Mouse (Mus musculus): ENCODE measurements around the gene Tfeb. TPM values are rescaled to one million over a fixed set of nuclear protein-coding genes. Genes with fewer than 3 reads are reported as not detected.

Gene Tfeb
- polyA plus RNA-seq, 1 experiment = 6.5 TPM

DNA sequence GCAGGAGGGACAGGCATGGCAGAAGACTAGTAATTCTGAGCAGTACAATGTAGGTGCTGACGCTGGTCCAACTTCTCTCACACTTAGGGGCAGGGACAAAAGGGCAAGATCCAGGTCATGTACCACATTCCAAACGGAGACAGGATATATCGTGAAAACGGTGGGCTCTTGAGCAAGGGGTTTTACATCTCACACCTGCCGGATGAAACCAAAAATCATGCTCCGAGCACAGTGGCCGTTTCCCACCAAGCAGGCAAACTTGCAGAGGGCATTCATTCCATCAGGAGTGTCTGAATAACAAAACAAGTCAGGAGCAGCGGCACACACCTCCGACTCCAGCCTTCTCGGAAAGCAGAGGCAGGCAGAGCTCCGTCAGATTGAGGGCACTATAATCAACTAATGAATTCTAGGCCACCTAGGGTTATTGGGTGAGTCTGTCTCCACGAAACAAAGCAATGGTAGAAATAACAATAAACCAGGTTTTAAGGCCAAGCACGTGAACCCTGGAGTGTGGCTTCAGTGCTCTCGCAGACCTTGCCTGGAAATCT is 1.2 kb upstream of the Tfeb start:
- no peak for TF ChIP-seq POLR2A (IDR thresholded peaks at IDR 0.05; ENCODE audit: low read depth, low read length)
- TF ChIP-seq CTCF (IDR thresholded peaks at IDR 0.05; ENCODE audit: borderline replicate concordance, insufficient read depth, low read length) = no peak
- Histone ChIP-seq H3K4me1 (ENCODE audit: control insufficient read depth, insufficient read depth, low read length) (no peaks in the 10 kb centered on the region), H3K27ac (ENCODE audit: insufficient read depth, low read length) (no peak overlapping the region), H3K4me3 (ENCODE audit: insufficient read depth, low read length) (no peak overlapping the region)

DNA sequence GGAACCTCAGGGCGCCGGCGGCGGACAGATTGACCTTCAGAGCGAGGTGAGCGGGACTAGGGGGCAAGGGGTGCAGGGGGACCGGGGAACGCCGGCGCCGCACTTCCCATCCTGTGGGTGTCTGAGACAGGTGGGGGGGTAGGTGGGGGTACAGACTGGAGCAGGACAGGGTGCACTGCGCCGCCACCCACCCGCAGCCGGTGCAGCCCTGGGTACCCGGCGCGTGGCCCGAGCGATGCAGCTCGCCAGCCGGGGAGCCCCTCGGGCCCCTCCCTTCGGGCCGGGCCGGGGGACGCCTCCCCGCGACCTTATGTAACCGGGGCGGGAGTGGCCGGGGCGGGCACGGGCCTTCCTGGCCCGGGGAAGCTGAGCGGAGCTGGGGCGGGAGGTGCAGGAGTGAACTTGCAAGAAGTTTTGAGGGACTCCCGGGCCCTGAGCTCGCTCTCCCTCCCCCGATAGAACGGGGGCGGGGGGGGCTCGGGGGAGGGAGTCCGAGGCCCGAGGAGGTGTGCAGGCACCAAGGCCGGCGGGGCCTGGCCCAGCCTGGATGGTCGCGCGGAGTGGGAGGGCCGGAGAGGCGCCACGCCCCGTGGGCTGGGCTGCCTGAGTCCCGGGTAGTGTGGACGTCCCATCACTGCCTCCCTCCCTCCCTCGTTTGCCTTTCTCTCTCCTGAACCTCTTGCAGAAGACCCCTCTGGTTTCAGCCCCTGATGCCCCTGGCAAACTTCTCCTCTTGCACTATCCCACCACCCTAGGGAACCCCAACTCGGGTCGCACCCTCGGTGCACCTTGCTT is 638 bp downstream of the Tfeb start:
- H3K4me3 ChIP-seq (ENCODE audit: insufficient read depth, low read length) = peak overlapping the region; percentile 55
- TF ChIP-seq POLR2A (IDR thresholded peaks at IDR 0.05; ENCODE audit: low read depth, low read length) (peak; percentile 62), CTCF (IDR thresholded peaks at IDR 0.05; ENCODE audit: borderline replicate concordance, insufficient read depth, low read length) (no peak)
- H3K4me1 ChIP-seq (ENCODE audit: control insufficient read depth, insufficient read depth, low read length) = no peaks in the 10 kb centered on the region
- no peak overlapping the region for H3K27ac ChIP-seq (ENCODE audit: insufficient read depth, low read length)

DNA sequence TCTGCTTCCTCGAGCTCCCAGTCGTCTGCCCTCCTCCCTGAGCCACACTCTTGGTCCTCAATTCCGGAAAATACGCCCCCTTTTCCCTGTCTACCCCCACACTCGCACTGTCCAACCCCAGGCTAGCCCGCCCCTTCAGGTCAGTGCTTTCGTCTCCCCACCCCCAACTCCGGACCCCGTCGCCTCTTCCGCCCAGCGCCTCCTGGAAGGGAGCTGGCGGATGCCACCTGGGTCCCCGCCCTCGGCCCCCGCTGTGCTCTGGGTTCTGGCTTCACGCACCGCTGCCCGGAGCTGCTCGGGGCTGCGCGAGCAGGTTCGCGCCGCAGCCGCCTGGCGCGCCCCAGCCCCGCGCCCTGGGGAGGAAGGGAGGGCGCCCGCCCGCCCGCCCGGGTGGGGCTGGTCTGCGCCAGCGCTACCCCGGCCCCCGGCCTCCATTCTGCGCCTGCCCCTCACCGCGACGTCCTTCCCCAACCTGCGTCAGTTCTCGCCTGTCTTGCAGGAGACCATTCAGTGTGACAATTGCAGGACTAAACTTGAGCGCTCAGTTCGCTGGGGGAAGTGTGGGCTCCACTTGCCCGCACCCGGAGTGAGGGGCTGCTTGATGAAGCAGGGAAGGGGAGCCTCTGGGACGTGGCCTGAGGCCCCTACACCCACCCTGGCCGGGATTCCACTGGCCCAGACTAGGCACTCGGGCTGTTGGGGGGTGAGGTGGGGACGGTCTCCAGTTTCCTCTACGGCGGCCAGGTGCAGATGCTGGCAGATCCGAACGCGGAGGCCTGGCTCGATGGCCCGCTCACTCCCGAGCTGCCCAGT is 1.4 kb downstream of the Tfeb start:
- Histone ChIP-seq H3K27ac (ENCODE audit: insufficient read depth, low read length) (no peak overlapping the region), H3K4me3 (ENCODE audit: insufficient read depth, low read length) (peak overlapping the region; percentile 55), H3K4me1 (ENCODE audit: control insufficient read depth, insufficient read depth, low read length) (no peaks in the 10 kb centered on the region)
- TF ChIP-seq POLR2A (IDR thresholded peaks at IDR 0.05; ENCODE audit: low read depth, low read length) (no peak), CTCF (IDR thresholded peaks at IDR 0.05; ENCODE audit: borderline replicate concordance, insufficient read depth, low read length) (no peak)

DNA sequence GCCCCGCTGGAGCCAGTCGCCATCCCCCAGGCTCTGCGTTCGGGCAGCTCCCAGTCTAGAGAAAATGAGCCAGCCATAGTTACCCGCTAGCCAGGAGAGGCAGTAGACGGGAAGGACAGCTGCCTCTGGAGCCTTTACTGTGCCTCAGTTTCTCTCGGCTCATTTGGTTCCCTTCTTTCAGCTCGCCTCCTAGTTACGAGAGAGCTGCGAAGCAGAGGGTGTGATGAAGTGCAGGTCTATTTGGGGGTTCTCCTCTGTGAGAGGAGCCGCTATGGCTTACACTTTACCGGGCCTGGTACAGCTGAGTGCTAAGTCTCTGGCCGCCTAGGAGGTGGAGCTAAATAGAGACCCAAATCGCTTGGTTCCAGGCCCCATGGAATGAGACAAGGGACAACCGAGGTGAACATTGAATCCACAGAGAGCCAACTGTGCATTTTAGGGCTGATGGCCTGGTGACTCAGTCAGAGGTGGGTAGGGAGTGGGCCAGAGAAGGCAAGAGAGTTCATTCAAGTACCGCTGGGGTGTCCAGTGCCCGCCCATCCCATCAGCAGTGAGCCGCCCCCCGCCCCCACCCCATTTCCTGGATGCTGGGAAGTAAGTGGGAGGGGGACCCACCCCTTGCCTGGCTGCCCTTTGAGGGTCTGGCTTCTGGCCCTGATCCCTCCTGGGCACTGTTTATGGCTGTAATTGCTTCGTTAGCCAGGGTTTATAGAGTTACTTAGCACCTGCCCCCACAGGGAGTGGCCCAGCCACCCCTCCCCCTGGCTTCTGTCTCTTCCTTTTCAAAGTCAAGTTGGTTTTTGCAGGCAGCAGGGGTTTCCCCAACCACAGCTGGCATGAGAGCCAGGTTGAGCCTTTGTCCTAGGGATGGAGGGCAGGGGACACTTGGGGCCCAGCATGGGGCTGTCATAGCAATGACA is 2.3 kb downstream of the Tfeb start:
- no peak overlapping the region for H3K27ac ChIP-seq (ENCODE audit: insufficient read depth, low read length)
- no peaks in the 10 kb centered on the region for H3K4me1 ChIP-seq (ENCODE audit: control insufficient read depth, insufficient read depth, low read length)
- peak; percentile 30; the same call in 1 of the 2 replicates for TF ChIP-seq POLR2A (IDR thresholded peaks at IDR 0.05; ENCODE audit: low read depth, low read length)
- TF ChIP-seq CTCF (IDR thresholded peaks at IDR 0.05; ENCODE audit: borderline replicate concordance, insufficient read depth, low read length) = no peak
- peak overlapping the region; percentile 55 for H3K4me3 ChIP-seq (ENCODE audit: insufficient read depth, low read length)

DNA sequence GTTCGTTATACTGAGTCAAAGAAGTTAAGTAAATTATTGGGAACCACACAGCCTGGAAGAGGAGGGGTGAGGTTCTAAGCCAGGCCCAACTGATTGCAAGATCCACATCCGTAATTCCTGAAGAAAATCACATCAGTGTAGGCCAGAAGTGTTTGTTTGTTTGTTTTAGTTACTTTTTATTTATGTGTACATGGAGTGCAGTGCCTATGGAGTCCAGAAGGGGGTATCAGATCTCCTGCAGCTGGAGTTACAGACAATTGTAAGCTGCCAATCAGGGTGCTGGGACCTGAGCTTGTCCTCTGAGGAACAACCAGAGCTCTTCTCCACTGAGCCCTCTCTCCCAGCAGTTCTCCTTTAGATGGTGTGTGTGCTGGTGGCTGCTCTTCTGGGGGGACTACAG is 3.4 kb downstream of the Tfeb start:
- Histone ChIP-seq H3K4me3 (ENCODE audit: insufficient read depth, low read length) (no peak overlapping the region), H3K4me1 (ENCODE audit: control insufficient read depth, insufficient read depth, low read length) (no peaks in the 10 kb centered on the region), H3K27ac (ENCODE audit: insufficient read depth, low read length) (no peak overlapping the region)
- TF ChIP-seq CTCF (IDR thresholded peaks at IDR 0.05; ENCODE audit: borderline replicate concordance, insufficient read depth, low read length) = no peak
- TF ChIP-seq POLR2A (IDR thresholded peaks at IDR 0.05; ENCODE audit: low read depth, low read length) = no peak

DNA sequence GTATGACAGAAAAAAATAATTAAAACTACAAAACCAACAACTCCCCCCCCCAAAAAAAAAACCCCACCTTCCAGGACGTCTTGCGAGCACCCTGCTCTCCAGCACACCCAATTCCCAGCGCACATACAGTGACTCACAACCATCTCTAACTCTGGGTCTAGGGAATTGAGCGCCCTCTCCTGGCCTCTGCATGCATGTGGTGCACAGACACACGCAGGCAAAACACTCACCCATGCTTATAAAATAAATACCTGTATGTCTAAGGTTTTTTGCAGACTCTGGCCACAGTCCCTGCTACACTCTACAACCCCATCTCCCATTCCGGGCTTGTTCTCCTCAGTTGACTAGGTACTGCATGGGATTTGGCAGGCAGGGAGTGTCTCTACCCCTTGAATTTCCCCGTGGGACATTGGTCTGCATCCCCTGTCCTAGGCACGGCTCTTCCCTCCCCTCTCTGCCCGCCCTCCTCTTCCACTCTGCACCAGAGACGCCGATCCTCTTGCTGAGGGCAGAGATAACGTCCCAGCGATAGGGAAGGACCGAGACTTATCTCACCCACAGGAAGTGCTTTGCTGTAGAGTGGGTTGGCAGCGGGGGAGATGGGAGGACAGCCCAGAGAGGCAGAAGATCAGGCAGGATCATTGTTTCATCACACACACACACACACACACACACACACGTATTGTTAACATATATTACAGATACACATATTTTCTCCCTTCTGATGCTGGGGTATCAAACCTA is 6.3 kb downstream of the Tfeb start:
- Histone ChIP-seq H3K4me1 (ENCODE audit: control insufficient read depth, insufficient read depth, low read length) (no peaks in the 10 kb centered on the region), H3K4me3 (ENCODE audit: insufficient read depth, low read length) (no peak overlapping the region), H3K27ac (ENCODE audit: insufficient read depth, low read length) (no peak overlapping the region)
- TF ChIP-seq CTCF (IDR thresholded peaks at IDR 0.05; ENCODE audit: borderline replicate concordance, insufficient read depth, low read length) (no peak), POLR2A (IDR thresholded peaks at IDR 0.05; ENCODE audit: low read depth, low read length) (no peak)

DNA sequence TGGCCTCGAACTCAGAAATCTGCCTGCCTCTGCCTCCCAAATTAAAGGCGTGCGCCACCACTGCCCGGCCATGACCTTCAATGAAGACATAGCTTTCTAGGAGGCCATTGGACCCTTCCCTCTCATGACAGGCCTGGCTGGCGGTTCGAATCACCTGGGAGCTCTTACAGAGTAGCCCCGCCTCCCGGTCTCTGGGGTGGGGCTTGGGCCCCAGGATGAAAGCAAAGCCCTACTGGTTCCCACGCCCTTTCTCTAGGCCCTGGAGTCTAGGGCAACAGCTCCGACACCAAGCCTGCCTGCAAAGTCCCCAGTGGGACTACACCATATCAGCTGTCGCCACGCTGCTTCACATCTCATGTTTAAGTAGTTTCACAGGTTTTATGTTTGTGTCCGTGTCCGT is 7.3 kb downstream of the Tfeb start:
- TF ChIP-seq POLR2A (IDR thresholded peaks at IDR 0.05; ENCODE audit: low read depth, low read length) = no peak
- TF ChIP-seq CTCF (IDR thresholded peaks at IDR 0.05; ENCODE audit: borderline replicate concordance, insufficient read depth, low read length) = no peak
- Histone ChIP-seq H3K27ac (ENCODE audit: insufficient read depth, low read length) (no peak overlapping the region), H3K4me3 (ENCODE audit: insufficient read depth, low read length) (no peak overlapping the region), H3K4me1 (ENCODE audit: control insufficient read depth, insufficient read depth, low read length) (no peaks in the 10 kb centered on the region)

DNA sequence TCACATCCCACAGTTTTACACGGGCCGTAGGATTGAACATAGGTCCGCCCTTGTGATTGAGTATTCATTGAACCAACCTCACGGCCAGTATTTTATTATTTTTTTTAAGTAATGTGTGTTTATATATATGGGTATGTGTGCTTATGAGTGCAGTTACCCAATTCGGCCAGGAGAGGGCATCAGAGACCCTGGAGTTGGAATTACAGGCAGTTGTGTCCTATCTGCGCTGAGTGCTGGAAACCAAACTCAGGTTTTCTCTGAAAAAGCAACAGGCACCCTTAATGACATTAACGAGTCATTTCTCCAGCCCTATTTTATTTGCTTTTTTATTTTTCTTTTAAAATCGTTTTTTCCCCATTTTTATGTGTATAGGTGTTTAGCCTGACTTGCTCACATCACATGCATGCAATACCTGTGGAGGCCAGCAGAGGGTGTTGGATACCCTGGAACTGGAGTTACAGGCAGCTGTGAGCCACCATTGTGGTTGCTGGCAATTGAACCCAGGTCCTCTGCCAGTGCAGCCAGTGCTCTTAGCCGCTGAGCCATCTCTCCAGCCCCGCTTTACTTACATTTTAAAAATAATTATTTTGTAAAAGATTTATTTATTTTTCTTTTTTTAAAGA is 8.0 kb downstream of the Tfeb start:
- no peak for TF ChIP-seq POLR2A (IDR thresholded peaks at IDR 0.05; ENCODE audit: low read depth, low read length)
- no peak for TF ChIP-seq CTCF (IDR thresholded peaks at IDR 0.05; ENCODE audit: borderline replicate concordance, insufficient read depth, low read length)

More for the DNA sequence above, 8.0 kb downstream of the Tfeb start:
- Histone ChIP-seq H3K27ac (ENCODE audit: insufficient read depth, low read length) (no peak overlapping the region), H3K4me1 (ENCODE audit: control insufficient read depth, insufficient read depth, low read length) (no peaks in the 10 kb centered on the region), H3K4me3 (ENCODE audit: insufficient read depth, low read length) (no peak overlapping the region)
